Mouse (Mus musculus) layer of hippocampus, adult 2 months (tissue): ENCODE measurements around the gene Fdps. TPM values are rescaled to one million over a fixed set of nuclear protein-coding genes. Genes with fewer than 3 reads are reported as not detected.

Source experiments
- DNase-seq, 2 experiments: peaks; one replicate each; pipeline ENCODE4 v3.0.0; 2022; ENCODE audit warnings: low spot score in 2 of 2
- H3K27ac ChIP-seq: fragments of 200-600 bp; 2 replicates; pipeline ENCODE4 v1.8.1; 2022
- H3K4me3 ChIP-seq: fragments of 200-600 bp; 2 replicates; pipeline ENCODE4 v1.8.1; 2022; ENCODE audit warnings: mild to moderate bottlenecking
- CTCF ChIP-seq: fragments of 200-600 bp; conservative IDR thresholded peaks from 2 replicates; pipeline ENCODE4 v1.8.1; 2022; ENCODE audit warnings: antibody characterized with exemption, mild to moderate bottlenecking, moderate library complexity
- total RNA-seq, 2 experiments: library from RNA; stranded (reverse); gene quantifications; 2 replicates each; pipeline ENCODE4 v1.2.3; 2021

Gene Fdps
- total RNA-seq, 2 experiments from 2014 or later: 72.5 to 78.4 TPM

GRCm38 (mm10) chr3:89061696-89062095, 40.1 kb downstream of the Fdps start:
- TF ChIP-seq CTCF: no peak
- no peak overlapping the region for H3K4me3 ChIP-seq
- no peak for DNase-seq
- no peak overlapping the region for H3K27ac ChIP-seq

- TF ChIP-seq CTCF: peak; percentile 73
- Histone ChIP-seq H3K27ac (no peak overlapping the region), H3K4me3 (no peak overlapping the region)
- peak in 1 of 2 experiments; percentile 25 for DNase-seq
These were observed 43.0 kb downstream of the Fdps start for GRCm38 (mm10) chr3:89058783-89059182.

GRCm38 (mm10) chr3:89058361-89058760, 43.4 kb downstream of the Fdps start:
- peak in 1 of 2 experiments; percentile 13 for DNase-seq
- Histone ChIP-seq H3K4me3 (no peak overlapping the region), H3K27ac (no peak overlapping the region)
- no peak for TF ChIP-seq CTCF

Other genes starting within 250 kb of the Fdps start
- gene Msto1, start 188.0 kb downstream of the Fdps start, total RNA-seq: 10 to 100 TPM; 22.5 to 25.0 TPM
- 10 to 100 TPM; 88.9 to 94.5 TPM for gene Ash1l, start 151.3 kb downstream of the Fdps start, total RNA-seq
- gene Dap3, start 150.8 kb downstream of the Fdps start, total RNA-seq: 100 to 1,000 TPM; 107 to 108 TPM
- 100 to 1,000 TPM; 136 to 139 TPM for gene Rusc1, start 8.6 kb downstream of the Fdps start, total RNA-seq
- under 1 TPM in 1 of 2 experiments, not detected in 1; 0.18 TPM for gene Gm43738, start 860 bp downstream of the Fdps start, total RNA-seq
- gene Pklr, start 34.2 kb upstream of the Fdps start, total RNA-seq: not detected
- gene Hcn3, start 58.2 kb upstream of the Fdps start, total RNA-seq: 10 to 100 TPM; 10.2 to 13.3 TPM
- gene Clk2, start 62.8 kb upstream of the Fdps start, total RNA-seq: 10 to 100 TPM; 47.8 to 56.1 TPM
- 10 to 100 TPM; 67.1 to 69.0 TPM for gene Scamp3, start 75.5 kb upstream of the Fdps start, total RNA-seq
- 10 to 100 TPM; 61.6 to 61.7 TPM for gene Fam189b, start 81.2 kb upstream of the Fdps start, total RNA-seq
- gene Gba, start 101.0 kb upstream of the Fdps start, total RNA-seq: 10 to 100 TPM; 55.7 to 67.9 TPM
- gene Thbs3, start 113.2 kb upstream of the Fdps start, total RNA-seq: 10 to 100 TPM; 42.6 to 43.8 TPM
- 100 to 1,000 TPM; 100 to 102 TPM for gene Mtx1, start 125.1 kb upstream of the Fdps start, total RNA-seq
- gene Muc1, start 127.1 kb upstream of the Fdps start, total RNA-seq: 1 to 10 TPM in 1 of 2 experiments, under 1 TPM in 1; 0.31 to 1.3 TPM
- gene Krtcap2, start 144.0 kb upstream of the Fdps start, total RNA-seq: 10 to 100 TPM; 75.8 to 80.5 TPM
- 10 to 100 TPM; 89.1 to 92.8 TPM for gene Trim46, start 144.3 kb upstream of the Fdps start, total RNA-seq
- 10 to 100 TPM; 51.2 to 61.0 TPM for gene Dpm3, start 157.4 kb upstream of the Fdps start, total RNA-seq
- gene Slc50a1, start 168.6 kb upstream of the Fdps start, total RNA-seq: 10 to 100 TPM; 46.3 to 58.9 TPM
- gene Efna1, start 179.2 kb upstream of the Fdps start, total RNA-seq: 1 to 10 TPM; 7.6 to 7.9 TPM
- gene Efna3, start 221.0 kb upstream of the Fdps start, total RNA-seq: 10 to 100 TPM; 65.5 to 76.3 TPM
- under 1 TPM; 0.61 to 0.96 TPM for gene Efna4, start 236.1 kb upstream of the Fdps start, total RNA-seq
- gene Adam15, start 248.0 kb upstream of the Fdps start, total RNA-seq: 100 to 1,000 TPM; 122 to 127 TPM